Mouse (Mus musculus): ENCODE data around the gene Ifit1bl2. TPM values are rescaled to one million over a fixed set of nuclear protein-coding genes. Genes with fewer than 3 reads are reported as not detected.

The Ifit1bl2 gene
- 0.22 TPM in 1 of 2 replicates, not detected in the other for polyA plus RNA-seq (2012)

GRCm38 (mm10) chr19:34640623-34641022, at the start of gene Ifit1bl2, which contains the start of gene Ifit1:
Ifit1bl2 (minus strand) TSS chr19:34640743.
Ifit1 (plus strand) TSS chr19:34640871.

GRCm38 (mm10) chr19:34607237-34608051, 33.1 kb downstream of the Ifit1bl2 start, which contains the start of gene Ifit3b:
Ifit3b (plus strand) TSS chr19:34607970.

DNA sequence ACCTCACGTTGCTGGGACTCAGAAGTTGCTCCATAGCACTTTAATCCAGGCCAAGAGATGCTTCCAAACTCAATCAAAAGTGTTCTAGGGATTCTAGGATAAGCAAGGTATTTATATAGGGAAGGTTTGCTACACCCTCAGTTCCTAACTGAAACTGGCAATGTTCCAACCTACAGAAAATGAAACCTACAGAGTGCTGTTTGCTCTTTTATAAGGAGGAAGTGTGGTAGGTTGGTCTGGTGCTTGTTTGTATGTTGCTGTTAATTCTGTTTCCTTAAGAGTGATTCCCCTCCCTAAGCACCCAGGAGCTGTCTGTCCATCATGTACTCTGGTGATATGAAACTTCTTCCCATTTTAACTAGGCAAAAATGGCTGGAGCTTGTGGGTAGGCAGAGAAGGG, 38.7 kb downstream of the Ifit1bl2 start, which contains the start of gene Ifit1bl1:
Gene Ifit1bl1 (minus strand): TSS at position 69 of the 400 bp plus-strand sequence.

DNA sequence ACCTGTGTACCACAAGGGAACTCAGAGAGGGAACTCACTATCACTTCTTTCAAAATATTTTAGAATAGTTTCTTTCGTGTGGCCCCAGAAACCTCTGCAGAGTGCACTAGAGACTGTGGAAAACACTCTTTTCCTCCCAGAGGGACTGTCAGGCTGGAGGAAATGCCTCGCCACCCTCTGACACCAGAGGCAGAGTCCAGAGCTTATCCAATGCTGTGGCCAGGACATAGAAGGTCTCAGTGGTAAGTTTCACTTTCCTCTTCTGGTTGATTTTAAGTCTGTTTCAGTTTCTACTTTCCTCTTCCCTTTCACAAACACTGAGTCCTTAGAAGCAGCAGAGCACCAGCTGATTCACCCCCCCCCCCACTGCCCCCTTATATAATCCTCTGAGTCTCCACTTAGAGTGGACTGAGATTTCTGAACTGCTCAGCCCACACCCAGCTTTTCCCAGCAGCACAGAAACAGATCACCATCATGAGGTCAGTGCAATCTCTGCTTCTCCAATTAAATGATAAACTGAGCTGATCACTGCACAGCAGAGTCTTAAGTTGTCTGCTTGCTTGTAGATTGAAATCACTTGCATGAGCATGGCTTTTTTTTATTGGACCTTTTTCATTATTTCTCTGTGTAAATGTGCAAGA, 57.3 kb downstream of the Ifit1bl2 start, which contains the start of gene Ifit3:
Gene Ifit3 (plus strand): TSS at position 406 of the 641 bp plus-strand sequence.

Other genes starting within 250 kb of the Ifit1bl2 start
- gene Ch25h, start 165.6 kb downstream of the Ifit1bl2 start, polyA plus RNA-seq (2012), result 0.13 TPM in 1 of 2 replicates, not detected in the other
- 1.9 and 2.0 TPM in 2 replicates for gene Lipa, start 113.3 kb downstream of the Ifit1bl2 start, polyA plus RNA-seq (2012)
- gene Ifit2, start 90.0 kb downstream of the Ifit1bl2 start, polyA plus RNA-seq (2012), result 0.61 and 0.97 TPM in 2 replicates
- gene Ifit3, start 57.2 kb downstream of the Ifit1bl2 start, polyA plus RNA-seq (2012), result 0.05 TPM in 1 of 2 replicates, not detected in the other
- gene Ifit1bl1, start 38.8 kb downstream of the Ifit1bl2 start, polyA plus RNA-seq (2012), result 0.03 TPM in 1 of 2 replicates, not detected in the other
- gene Ifit3b, start 32.8 kb downstream of the Ifit1bl2 start, polyA plus RNA-seq (2012), result not detected in 2 replicates
- 0.04 and 0.22 TPM in 2 replicates for gene Ifit1, start 128 bp upstream of the Ifit1bl2 start, polyA plus RNA-seq (2012)
- gene Slc16a12, start 106.5 kb upstream of the Ifit1bl2 start, polyA plus RNA-seq (2012), result 0.02 and 0.06 TPM in 2 replicates
- gene Pank1, start 238.7 kb upstream of the Ifit1bl2 start, polyA plus RNA-seq (2012), result 2.6 and 3.8 TPM in 2 replicates

Data from megakaryocyte-erythroid progenitor cell, adult 5 weeks (primary cell).